Mouse (Mus musculus): Measurements from ENCODE around the gene Flvcr1. TPM values are rescaled to one million over a fixed set of nuclear protein-coding genes. Genes with fewer than 3 reads are reported as not detected.
A peak's percentile ranks its signal among the peaks of the same experiment; 100 is the strongest.

The Flvcr1 gene
- total and polyA plus RNA-seq, 3 experiments = 37.5 to 86.8 (median 47.9) TPM

DNA sequence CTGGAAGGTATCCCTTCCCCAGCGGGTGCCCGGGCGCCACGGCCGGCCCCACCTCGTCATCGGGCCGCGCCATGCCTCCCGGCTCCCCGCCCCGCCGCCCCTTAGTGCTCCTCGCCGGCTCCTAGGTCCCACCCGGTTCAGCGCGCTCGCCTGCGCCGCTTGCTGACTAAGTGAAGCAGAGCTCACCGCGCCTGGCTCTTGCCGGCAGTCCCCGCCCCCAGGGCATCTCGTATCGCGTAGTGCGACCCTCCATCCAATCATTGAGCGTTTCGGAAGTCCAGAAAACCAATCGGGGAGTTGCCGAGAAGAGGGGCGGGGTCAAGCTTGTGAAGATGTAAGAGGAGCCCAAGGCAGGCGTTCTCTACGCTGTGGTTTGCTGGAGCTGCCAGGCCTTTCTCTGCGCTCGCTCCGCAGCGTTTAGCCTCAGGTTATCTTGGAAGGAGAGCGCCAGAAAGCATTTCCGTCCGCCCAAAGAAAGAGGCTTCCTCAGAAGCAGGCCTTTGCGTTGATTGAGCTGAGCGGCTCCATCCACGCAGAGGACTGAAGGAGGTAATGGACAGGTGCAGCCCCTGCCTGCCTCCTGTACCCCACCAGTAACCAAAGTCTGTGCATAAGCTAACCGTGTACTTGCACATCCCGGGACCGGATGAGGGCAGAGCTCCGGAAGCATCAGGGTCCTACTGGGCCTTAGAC lies at the start of gene Flvcr1 (continued):
- TF ChIP-seq JUND (conservative IDR thresholded peaks at IDR 0.05; ENCODE audit: low read depth, low read length) = no peak

DNA sequence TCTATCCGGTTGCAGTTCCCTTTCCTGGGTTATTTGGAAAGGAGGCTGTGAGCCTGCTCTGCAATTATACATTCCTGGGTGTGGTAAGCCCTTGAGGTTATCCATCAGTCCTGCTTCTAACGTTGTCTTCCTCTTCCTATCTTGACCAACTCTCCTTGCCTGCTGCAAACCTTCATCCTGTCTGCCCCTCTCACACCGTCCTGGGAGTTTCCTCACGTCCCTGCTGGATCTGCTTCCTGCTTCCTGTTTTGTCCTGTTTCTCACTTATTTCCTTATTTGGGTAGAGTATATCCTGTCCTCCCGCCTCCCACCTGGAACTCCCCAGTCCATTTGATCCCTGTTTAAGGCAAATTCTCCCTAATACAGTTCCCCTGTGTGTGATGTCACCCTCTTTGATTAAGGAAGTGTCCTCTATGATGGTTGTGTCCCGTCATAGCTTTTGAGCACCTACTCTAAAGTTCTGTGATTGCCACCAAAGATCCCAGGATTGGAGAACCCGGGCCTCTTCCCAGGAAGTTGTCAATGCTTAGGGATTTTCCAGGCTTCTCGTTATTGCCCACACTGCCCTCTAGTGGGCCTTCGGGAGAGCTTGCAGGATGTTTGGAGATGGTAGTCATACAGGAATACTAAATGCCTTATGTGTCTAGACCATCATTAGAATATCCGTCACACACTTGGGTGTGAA lies 49.4 kb upstream of the Flvcr1 start:
- Histone ChIP-seq H3K27me3 (replicated peaks) (no peaks in the 10 kb centered on the region), H3K27ac (ENCODE audit: insufficient read depth, low read depth) (no peak overlapping the region), H3K9ac (ENCODE audit: insufficient read depth, low read depth) (no peak overlapping the region), H3K36me3 (replicated peaks in 1 of 2; ENCODE audit: control insufficient read depth in 1 of 2, insufficient read depth in 1 of 2, low read length in 1 of 2) (peaks cover 70 to 98% of the 10 kb centered on the region in 2 experiments), H3K4me3 (replicated peaks in 1 of 3; ENCODE audit: low read depth in 2 of 3, low read length in 2 of 3, poor library complexity in 1 of 3) (no peak overlapping the region), H3K79me2 (replicated peaks; ENCODE audit: control insufficient read depth, extremely low read depth, insufficient read depth, poor library complexity, severe bottlenecking) (peaks cover 5% of the 10 kb centered on the region; the same call in 1 of the 2 replicates), H3K4me2 (ENCODE audit: insufficient read depth, low read depth, poor library complexity, severe bottlenecking) (no peak overlapping the region), H3K9me3 (replicated peaks; ENCODE audit: low read length) (peaks cover 4% of the 10 kb centered on the region), H3K4me1 (ENCODE audit: control insufficient read depth in 1 of 2, insufficient read depth in 2 of 2) (peaks cover 19 to 46% of the 10 kb centered on the region in 2 experiments)
- in situ Hi-C loops (cut with MboI; ENCODE audit: low pct_ligation_motif_present, low pct_unique_long_range_greater_than_20kb, low sequenced_read_pairs) (no loop called here), dilution Hi-C loops (cut with MboI; ENCODE audit: extremely low pct_ligation_motif_present, extremely low pct_unique_long_range_greater_than_20kb, low sequenced_read_pairs) (no loop called here)
- no peak for DNase-seq (ENCODE audit: extremely low read depth)
- TF ChIP-seq ZMIZ1 (IDR thresholded peaks at IDR 0.05; ENCODE audit: low read depth, low read length) (no peak), MEF2A (IDR thresholded peaks at IDR 0.05; ENCODE audit: borderline replicate concordance, low read depth, low read length) (no peak), RAD21 (IDR thresholded peaks at IDR 0.05; ENCODE audit: low read depth, low read length) (peak; percentile 15), NRF1 (IDR thresholded peaks at IDR 0.05; ENCODE audit: low read depth, low read length) (no peak), JUN (IDR thresholded peaks at IDR 0.05; ENCODE audit: insufficient read depth, low read depth, low read length) (no peak), ZC3H11A (IDR thresholded peaks at IDR 0.05; ENCODE audit: low read depth, low read length) (no peak), MYC (IDR thresholded peaks at IDR 0.05; ENCODE audit: low read depth, low read length) (no peak), CTCF (conservative IDR thresholded peaks at IDR 0.05 in 1 of 2, IDR thresholded peaks at IDR 0.05 in 1 of 2; ENCODE audit: low read depth in 2 of 2, low read length in 2 of 2) (peak; percentile 29 to 66; a peak in 3 of 4 replicates), SMC3 (IDR thresholded peaks at IDR 0.05; ENCODE audit: low read depth, low read length) (peak; percentile 53), EP300 (IDR thresholded peaks at IDR 0.05; ENCODE audit: low read length) (no peak)

DNA sequence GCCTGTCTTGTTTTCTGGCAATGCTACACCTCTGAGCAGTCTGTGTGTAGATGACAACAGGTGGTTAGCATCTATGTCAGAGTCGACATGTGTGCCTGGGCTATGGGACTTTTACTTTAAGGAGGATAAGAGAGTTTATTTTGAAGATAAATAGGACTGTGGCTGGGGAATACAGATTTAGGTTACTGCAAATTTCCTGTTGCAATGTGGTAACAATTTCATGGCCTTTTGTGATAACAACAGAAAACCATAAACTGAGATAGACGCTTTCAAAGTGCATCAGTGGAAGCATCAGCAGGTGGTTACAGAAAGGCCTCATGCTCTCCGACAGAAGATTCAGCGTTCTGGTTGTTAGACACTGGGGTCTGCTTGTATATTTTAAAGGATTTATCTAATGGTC lies 47.5 kb upstream of the Flvcr1 start:
- H3K9me3 ChIP-seq (replicated peaks; ENCODE audit: low read length) = peaks cover 4% of the 10 kb centered on the region
- no peak overlapping the region for H3K4me3 ChIP-seq (replicated peaks in 1 of 3; ENCODE audit: low read depth in 2 of 3, low read length in 2 of 3, poor library complexity in 1 of 3)
- in situ Hi-C loops (cut with MboI; ENCODE audit: low pct_ligation_motif_present, low pct_unique_long_range_greater_than_20kb, low sequenced_read_pairs) (no loop called here), dilution Hi-C loops (cut with MboI; ENCODE audit: extremely low pct_ligation_motif_present, extremely low pct_unique_long_range_greater_than_20kb, low sequenced_read_pairs) (no loop called here)
- no peak for TF ChIP-seq CTCF (conservative IDR thresholded peaks at IDR 0.05 in 1 of 2, IDR thresholded peaks at IDR 0.05 in 1 of 2; ENCODE audit: low read depth in 2 of 2, low read length in 2 of 2)
- no peak for TF ChIP-seq BHLHE40 (IDR thresholded peaks at IDR 0.05; ENCODE audit: low read depth, low read length)
- TF ChIP-seq USF2 (conservative IDR thresholded peaks at IDR 0.05; ENCODE audit: low read depth, low read length) = no peak
- no peak for TF ChIP-seq NRF1 (IDR thresholded peaks at IDR 0.05; ENCODE audit: low read depth, low read length)
- no peak for TF ChIP-seq KAT2A (IDR thresholded peaks at IDR 0.05; ENCODE audit: insufficient replicate concordance, low read length)
- TF ChIP-seq MAFK (IDR thresholded peaks at IDR 0.05; ENCODE audit: insufficient replicate concordance, low read length) = no peak
- TF ChIP-seq PAX5 (IDR thresholded peaks at IDR 0.05; ENCODE audit: low read length) = no peak
- no peak for TF ChIP-seq USF1 (IDR thresholded peaks at IDR 0.05; ENCODE audit: low read depth, low read length)
- no peak for TF ChIP-seq GABPA (IDR thresholded peaks at IDR 0.05; ENCODE audit: insufficient replicate concordance, low read depth, low read length)
- no peak for TF ChIP-seq JUN (IDR thresholded peaks at IDR 0.05; ENCODE audit: insufficient read depth, low read depth, low read length)
- TF ChIP-seq IRF4 (IDR thresholded peaks at IDR 0.05; ENCODE audit: low read depth, low read length) = no peak
- no peak for TF ChIP-seq SMC3 (IDR thresholded peaks at IDR 0.05; ENCODE audit: low read depth, low read length)
- H3K4me2 ChIP-seq (ENCODE audit: insufficient read depth, low read depth, poor library complexity, severe bottlenecking) = peak overlapping the region; percentile 64; the same call in 1 of the 2 replicates
- no peaks in the 10 kb centered on the region for H3K27me3 ChIP-seq (replicated peaks)
- DNase-seq (ENCODE audit: extremely low read depth) = no peak
- peak overlapping the region; percentile 97 for H3K27ac ChIP-seq (ENCODE audit: insufficient read depth, low read depth)
- peaks cover 68 to 98% of the 10 kb centered on the region in 2 experiments for H3K36me3 ChIP-seq (replicated peaks in 1 of 2; ENCODE audit: control insufficient read depth in 1 of 2, insufficient read depth in 1 of 2, low read length in 1 of 2)
- peak overlapping the region; percentile 44 for H3K9ac ChIP-seq (ENCODE audit: insufficient read depth, low read depth)
- peaks cover 19 to 46% of the 10 kb centered on the region in 2 experiments for H3K4me1 ChIP-seq (ENCODE audit: control insufficient read depth in 1 of 2, insufficient read depth in 2 of 2)
- H3K79me2 ChIP-seq (replicated peaks; ENCODE audit: control insufficient read depth, extremely low read depth, insufficient read depth, poor library complexity, severe bottlenecking) = peaks cover 6% of the 10 kb centered on the region; the same call in 1 of the 2 replicates
